Mouse (Mus musculus) limb, embryonic 14.5 days (tissue): ENCODE results near the gene Trpm6. TPM values are rescaled to one million over a fixed set of nuclear protein-coding genes. Genes with fewer than 3 reads are reported as not detected.

Experiments
- ATAC-seq: fragments of 200-750 bp; cut with Nextera tagmentation; 2 replicates; pipeline ENCODE4 v1.8.0; 2017; ENCODE audit warnings: low read depth, moderate number of reproducible peaks, moderate TSS enrichment; ENCODE audit not compliant: low FRiP score
- DNase-seq: peaks from one replicate; pipeline ENCODE4 v3.0.0-alpha.2; 2015; ENCODE audit warnings: low spot score
- H3K27ac ChIP-seq: fragments of 300-500 bp; sonication (generic); replicated peaks from 2 replicates; pipeline ENCODE4 v1.5.1; 2014; ENCODE audit warnings: low read depth, mild to moderate bottlenecking, low read length, moderate library complexity, mixed read lengths
- H3K27me3 ChIP-seq: fragments of 300-500 bp; sonication (generic); 2 replicates; pipeline ENCODE4 v1.6.1; 2014; ENCODE audit warnings: low read length, mixed read lengths; ENCODE audit not compliant: control insufficient read depth, insufficient read depth
- H3K36me3 ChIP-seq: fragments of 300-500 bp; sonication (generic); 2 replicates; pipeline ENCODE4 v1.6.1; 2014; ENCODE audit warnings: mild to moderate bottlenecking, low read length, moderate library complexity, mixed read lengths; ENCODE audit not compliant: control insufficient read depth, insufficient read depth
- H3K4me1 ChIP-seq: fragments of 300-500 bp; sonication (generic); 2 replicates; pipeline ENCODE4 v1.6.1; 2014; ENCODE audit warnings: antibody characterized with exemption, low read length, mixed read lengths; ENCODE audit not compliant: control insufficient read depth, insufficient read depth
- H3K4me2 ChIP-seq: fragments of 300-500 bp; sonication (generic); replicated peaks from 2 replicates; pipeline ENCODE4 v1.6.1; 2014; ENCODE audit warnings: low read depth, mild to moderate bottlenecking, low read length, moderate library complexity; ENCODE audit not compliant: severe bottlenecking
- H3K4me3 ChIP-seq: fragments of 300-500 bp; sonication (generic); replicated peaks from 2 replicates; pipeline ENCODE4 v1.5.1; 2014; ENCODE audit warnings: low read length
- H3K9ac ChIP-seq: fragments of 300-500 bp; sonication (generic); 2 replicates; pipeline ENCODE4 v1.6.1; 2014; ENCODE audit warnings: mild to moderate bottlenecking, low read depth, low read length, moderate library complexity; ENCODE audit not compliant: severe bottlenecking
- H3K9me3 ChIP-seq: fragments of 300-500 bp; sonication (generic); 2 replicates; pipeline ENCODE4 v1.6.1; 2016; ENCODE audit warnings: low read length; ENCODE audit not compliant: control insufficient read depth
- POLR2A ChIP-seq: fragments of 200-500 bp; IDR thresholded peaks from 2 replicates; pipeline ENCODE4 v1.8.0; 2012; ENCODE audit warnings: inconsistent platforms, mild to moderate bottlenecking, moderate library complexity, borderline replicate concordance; ENCODE audit not compliant: insufficient read depth, insufficient read length; ENCODE audit errors: extremely low read depth
- WGBS: fragments of 180-500 bp; shearing (Covaris S2); extraction: QIAGEN DNeasy Blood & Tissue Kit; methylation state at CpG from one replicate; pipeline ENCODE4 v1.1.7; 2014; 5-methylcytosine and 5-hydroxymethylcytosine counted together
- polyA plus RNA-seq, 2 experiments: library from polyadenylated mRNA; depleted of rRNA in 1 of 2; stranded (reverse) in 1 of 2; unstranded in 1 of 2; fragments of >200 nt; fragmentation: Nextera tagmentation in 1 of 2; extraction: Ambion mirVana in 1 of 2; gene quantifications; 2 replicates each; pipeline versions ENCODE4 v1.2.1 to v1.2.3; 2012 to 2014

The Trpm6 gene
- polyA plus RNA-seq, 2 experiments, result 0.34 to 0.36 TPM

DNA sequence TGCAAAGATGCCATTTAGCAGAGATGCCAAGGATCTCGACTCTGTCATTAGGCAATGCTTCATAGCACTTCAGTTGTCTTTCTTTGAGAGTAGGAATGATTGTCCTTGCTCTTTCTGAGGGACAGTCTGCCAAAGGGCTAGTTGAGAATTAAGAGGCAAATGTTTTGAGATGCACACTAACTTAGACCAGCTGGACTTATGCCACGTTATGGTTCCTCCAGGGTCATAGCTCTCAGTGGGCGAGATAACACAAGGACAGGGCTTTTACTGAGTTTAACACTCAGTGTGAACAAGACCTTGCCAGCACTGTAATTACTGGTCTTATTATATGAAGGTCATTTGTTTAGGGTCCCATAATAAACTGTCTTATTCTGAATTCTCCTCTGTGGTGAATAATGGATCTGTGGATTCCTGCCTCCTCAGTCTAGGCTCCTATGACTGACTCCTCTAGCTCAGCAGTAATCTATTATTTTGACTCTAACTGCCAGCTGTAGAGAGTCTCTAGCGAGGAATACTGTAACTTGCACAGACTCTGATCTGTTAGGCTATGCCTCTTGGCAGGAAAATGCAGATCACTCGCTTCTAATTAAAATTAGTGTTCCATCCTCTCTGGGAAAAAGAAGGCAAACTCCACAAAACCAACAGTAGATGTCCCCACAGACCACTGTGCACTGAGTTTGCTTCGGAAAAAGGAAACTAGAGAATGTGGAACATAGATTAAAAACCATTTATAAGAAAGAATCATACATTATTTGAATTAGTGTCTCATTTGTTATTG lies 123.2 kb downstream of the Trpm6 start:
- no peak overlapping the region for H3K9ac ChIP-seq
- no peak overlapping the region for H3K4me3 ChIP-seq
- ATAC-seq (no peak), DNase-seq (peak; percentile 15)
- no peak overlapping the region for H3K27ac ChIP-seq
- WGBS, result 50% methylated on average over 6 of the region's 6 CpGs
- no peaks in the 10 kb centered on the region for H3K27me3 ChIP-seq
- TF ChIP-seq POLR2A, result no peak
- H3K4me1 ChIP-seq, result no peaks in the 10 kb centered on the region; the same call in 1 of the 2 replicates
- H3K36me3 ChIP-seq, result no peaks in the 10 kb centered on the region
- no peaks in the 10 kb centered on the region for H3K9me3 ChIP-seq
- H3K4me2 ChIP-seq, result no peak overlapping the region

DNA sequence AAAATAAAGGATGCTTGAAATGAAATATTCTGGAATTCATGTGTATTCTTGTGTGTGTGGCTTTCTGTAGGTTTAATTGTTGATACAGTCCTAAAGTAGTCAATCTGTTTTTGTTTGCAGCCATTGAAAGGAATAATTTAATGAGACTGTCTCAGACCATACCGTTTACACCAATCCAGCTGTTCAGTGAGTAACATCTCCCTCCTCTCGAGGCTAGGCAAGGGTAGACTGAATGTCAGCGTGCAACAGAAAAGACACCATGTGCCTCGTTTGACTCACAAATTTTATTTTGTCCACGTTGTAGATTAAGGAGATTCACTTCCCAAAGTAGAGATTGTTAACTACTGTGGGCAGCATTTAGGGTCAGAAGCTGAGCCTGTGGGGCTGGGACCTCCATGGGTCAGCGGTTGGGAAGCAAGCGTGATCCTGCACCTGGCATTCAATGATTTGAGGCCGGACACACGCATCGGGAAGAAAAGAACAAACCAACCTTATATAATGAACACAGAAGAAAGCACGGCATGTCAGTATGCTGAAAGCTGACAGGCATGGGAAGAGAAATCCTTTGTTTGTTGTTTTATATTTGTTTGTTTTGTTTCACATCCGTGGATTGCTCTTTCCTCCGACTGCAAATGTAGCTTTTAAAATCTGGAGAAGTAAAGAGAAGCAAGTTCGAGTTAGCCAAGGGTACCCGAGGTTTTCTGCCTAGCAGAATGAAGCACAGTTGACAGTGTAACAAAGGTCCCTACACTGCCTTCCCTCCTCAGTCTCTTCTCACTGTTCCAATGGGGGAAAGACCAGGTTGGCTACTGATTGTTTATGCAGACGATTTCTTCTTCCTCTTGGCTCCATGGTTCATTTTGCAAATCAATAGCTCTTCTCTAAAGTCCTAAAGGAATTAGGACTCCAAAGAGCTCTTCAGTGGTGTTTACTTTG lies 124.2 kb downstream of the Trpm6 start:
- Histone ChIP-seq H3K4me1 (no peaks in the 10 kb centered on the region; the same call in 1 of the 2 replicates), H3K27me3 (no peaks in the 10 kb centered on the region), H3K36me3 (no peaks in the 10 kb centered on the region), H3K4me3 (no peak overlapping the region), H3K27ac (no peak overlapping the region), H3K9ac (no peak overlapping the region), H3K9me3 (no peaks in the 10 kb centered on the region), H3K4me2 (no peak overlapping the region)
- DNase-seq, result no peak
- TF ChIP-seq POLR2A, result no peak
- WGBS, result 72% methylated on average over 16 of the region's 16 CpGs
- no peak for ATAC-seq

DNA sequence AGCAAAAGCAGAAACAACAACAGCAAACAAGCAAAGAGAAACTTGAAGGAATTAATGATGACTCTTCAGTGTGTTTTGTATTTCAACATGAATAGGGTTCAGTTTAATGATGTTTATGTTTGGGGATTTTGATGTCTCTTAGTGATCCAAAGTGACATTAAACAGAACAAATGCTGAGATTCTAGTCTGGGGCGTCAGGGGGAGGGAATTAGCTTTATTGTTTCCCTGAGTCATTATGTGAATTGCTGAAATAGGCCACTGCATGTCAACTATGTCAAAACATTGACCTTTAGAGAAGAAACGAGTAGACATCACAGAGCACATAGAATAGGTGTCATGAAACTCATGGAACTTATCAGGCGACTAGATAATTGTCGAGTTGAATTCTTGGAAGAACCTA lies 129.5 kb downstream of the Trpm6 start:
- H3K9ac ChIP-seq, result no peak overlapping the region
- no peak for ATAC-seq
- H3K27ac ChIP-seq, result no peak overlapping the region
- no peaks in the 10 kb centered on the region for H3K27me3 ChIP-seq
- TF ChIP-seq POLR2A, result no peak
- 61% methylated on average over 4 of the region's 4 CpGs for WGBS
- no peaks in the 10 kb centered on the region for H3K36me3 ChIP-seq
- no peak overlapping the region for H3K4me3 ChIP-seq
- H3K4me1 ChIP-seq, result no peaks in the 10 kb centered on the region; the same call in 1 of the 2 replicates
- H3K4me2 ChIP-seq, result no peak overlapping the region
- no peaks in the 10 kb centered on the region for H3K9me3 ChIP-seq
- no peak for DNase-seq

DNA sequence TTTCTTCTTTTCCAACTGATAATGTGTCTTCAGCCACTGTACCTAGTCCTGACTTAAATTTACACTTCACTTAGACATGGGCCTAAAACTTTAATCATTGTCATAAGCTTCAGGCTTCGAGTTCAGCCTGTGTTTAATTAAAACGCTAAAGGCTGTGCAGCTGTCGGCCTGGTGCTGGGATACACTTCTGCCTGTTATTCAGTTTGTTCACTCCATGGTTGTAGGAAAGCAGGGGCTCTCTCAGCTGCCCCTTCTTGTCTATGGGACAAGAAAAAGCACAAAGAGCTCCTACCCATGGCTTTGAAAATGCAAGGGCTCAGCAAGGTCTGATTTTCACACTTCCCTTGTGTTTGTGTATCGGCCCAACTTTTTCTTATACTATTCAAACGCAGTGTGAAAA lies 131.4 kb downstream of the Trpm6 start:
- Histone ChIP-seq H3K36me3 (no peaks in the 10 kb centered on the region), H3K9ac (no peak overlapping the region), H3K4me2 (no peak overlapping the region), H3K27ac (no peak overlapping the region), H3K9me3 (no peaks in the 10 kb centered on the region), H3K4me3 (no peak overlapping the region), H3K4me1 (no peaks in the 10 kb centered on the region; the same call in 1 of the 2 replicates), H3K27me3 (no peaks in the 10 kb centered on the region)
- WGBS, result 46% methylated on average over 5 of the region's 5 CpGs
- ATAC-seq, result no peak
- no peak for TF ChIP-seq POLR2A
- DNase-seq, result no peak

DNA sequence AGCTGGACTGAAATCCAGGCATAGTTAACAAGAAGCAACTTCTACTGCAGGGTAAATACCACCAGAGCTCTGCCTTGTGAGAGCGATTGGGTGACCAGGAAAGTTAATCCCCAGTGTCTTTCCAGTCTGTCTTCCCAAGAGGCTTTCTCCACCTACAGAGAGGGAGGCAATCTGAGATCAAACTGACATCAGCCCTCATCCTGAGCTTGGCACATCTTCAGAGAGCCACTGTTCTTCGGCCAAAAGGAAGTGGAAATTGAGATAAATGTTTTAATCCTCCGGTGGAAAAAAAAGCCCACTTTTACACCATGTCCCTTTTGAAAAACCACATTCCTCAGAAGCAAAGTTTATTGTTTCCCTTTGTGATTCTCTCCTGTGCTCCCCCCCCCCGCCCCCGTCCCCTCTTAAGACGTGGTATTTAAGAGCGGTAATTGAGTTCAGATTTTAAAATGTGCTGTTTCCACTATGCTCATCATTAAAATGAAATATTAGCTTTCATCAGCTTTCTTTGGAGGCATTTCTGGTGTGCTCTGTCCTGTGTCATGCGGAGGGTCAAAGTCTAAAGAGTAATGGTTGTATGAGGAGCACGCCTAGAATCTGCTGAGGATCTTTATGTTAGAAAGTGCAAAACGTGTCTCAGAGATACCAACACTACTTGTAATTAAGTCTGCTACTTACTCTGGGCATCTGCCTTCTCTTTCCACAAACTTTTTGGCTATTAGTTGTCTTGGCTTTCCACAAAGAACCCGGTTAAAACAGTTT lies 138.0 kb downstream of the Trpm6 start:
- no peak overlapping the region for H3K27ac ChIP-seq
- no peaks in the 10 kb centered on the region for H3K36me3 ChIP-seq
- DNase-seq (no peak), ATAC-seq (no peak)
- H3K4me1 ChIP-seq, result peaks cover 4% of the 10 kb centered on the region; the same call in 1 of the 2 replicates
- no peak overlapping the region for H3K4me2 ChIP-seq
- TF ChIP-seq POLR2A, result no peak
- H3K4me3 ChIP-seq, result no peak overlapping the region
- H3K27me3 ChIP-seq, result no peaks in the 10 kb centered on the region
- no peaks in the 10 kb centered on the region for H3K9me3 ChIP-seq
- H3K9ac ChIP-seq, result no peak overlapping the region
- WGBS, result 16% methylated on average over 11 of the region's 11 CpGs
